Mouse (Mus musculus): ENCODE measurements around the gene Wdr31. TPM values are rescaled to one million over a fixed set of nuclear protein-coding genes. Genes with fewer than 3 reads are reported as not detected.

Gene Wdr31
- polyA plus RNA-seq, 1 experiment: 10.5 TPM

DNA sequence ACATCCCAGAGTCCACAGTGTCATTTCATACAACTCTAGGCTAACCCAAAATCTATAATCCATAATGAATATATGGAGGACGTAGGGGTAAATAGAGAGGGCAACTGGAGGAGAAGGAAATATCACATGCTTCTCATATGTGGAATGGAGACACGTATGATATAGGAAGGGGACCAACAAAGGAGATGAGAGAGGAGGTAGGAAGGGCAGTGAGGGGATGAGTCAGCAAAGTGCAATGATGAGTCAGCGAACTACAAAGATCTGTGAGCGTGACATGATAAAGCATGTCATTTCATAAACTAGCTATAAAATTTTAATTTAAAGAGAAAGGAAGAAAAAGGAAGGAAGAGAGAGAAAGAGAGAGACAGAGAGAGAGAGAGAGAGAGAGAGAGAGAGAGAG is 39.2 kb downstream of the Wdr31 start:
- Histone ChIP-seq H3K27me3 (replicated peaks; ENCODE audit: control insufficient read depth, insufficient read depth, low read length) (no peaks in the 10 kb centered on the region), H3K4me1 (ENCODE audit: control insufficient read depth, insufficient read depth, low read length) (peaks cover 2% of the 10 kb centered on the region; the same call in 1 of the 2 replicates), H3K36me3 (ENCODE audit: control insufficient read depth, insufficient read depth, low read length) (no peaks in the 10 kb centered on the region), H3K27ac (ENCODE audit: insufficient read depth, low read depth, low read length) (no peak overlapping the region), H3K4me3 (ENCODE audit: insufficient read depth, low read depth, low read length) (no peak overlapping the region)
- WGBS: 69% methylated on average over 4 of the region's 4 CpGs
- DNase-seq: no peak
- no peak for TF ChIP-seq CTCF (conservative IDR thresholded peaks at IDR 0.05; ENCODE audit: insufficient read depth, insufficient read length, low read depth, low read length)

DNA sequence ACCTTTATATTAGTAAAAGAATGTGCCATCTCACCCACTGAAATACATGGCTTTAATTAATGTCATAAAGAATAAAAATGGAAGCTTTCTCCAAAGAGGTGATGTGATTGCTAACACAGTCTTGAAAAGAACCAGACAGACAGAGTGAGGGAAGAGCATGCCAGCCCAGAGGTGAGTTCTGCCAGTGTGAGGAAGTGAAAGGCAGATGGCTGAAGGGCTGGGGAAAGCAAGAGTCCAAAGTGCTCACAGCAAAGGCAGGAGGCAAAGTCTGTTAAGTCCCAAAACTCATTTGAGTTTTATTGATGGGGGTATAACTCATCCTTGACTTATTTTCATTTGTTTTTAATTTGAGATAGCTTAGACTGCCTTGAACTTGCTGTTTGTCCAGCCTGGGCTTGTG is 40.0 kb downstream of the Wdr31 start:
- DNase-seq: peak; percentile 49
- H3K27ac ChIP-seq (ENCODE audit: insufficient read depth, low read depth, low read length): no peak overlapping the region
- peaks cover 2% of the 10 kb centered on the region; the same call in 1 of the 2 replicates for H3K4me1 ChIP-seq (ENCODE audit: control insufficient read depth, insufficient read depth, low read length)
- no peak for TF ChIP-seq CTCF (conservative IDR thresholded peaks at IDR 0.05; ENCODE audit: insufficient read depth, insufficient read length, low read depth, low read length)
- TF ChIP-seq POLR2A (IDR thresholded peaks at IDR 0.05; ENCODE audit: low read depth, low read length): no peak
- H3K27me3 ChIP-seq (replicated peaks; ENCODE audit: control insufficient read depth, insufficient read depth, low read length): no peaks in the 10 kb centered on the region
- no peak overlapping the region for H3K4me3 ChIP-seq (ENCODE audit: insufficient read depth, low read depth, low read length)
- H3K36me3 ChIP-seq (ENCODE audit: control insufficient read depth, insufficient read depth, low read length): no peaks in the 10 kb centered on the region

GRCm38 (mm10) chr4:62429616-62430015 is 41.1 kb downstream of the Wdr31 start:
- H3K27me3 ChIP-seq (replicated peaks; ENCODE audit: control insufficient read depth, insufficient read depth, low read length): no peaks in the 10 kb centered on the region
- DNase-seq: no peak
- H3K4me3 ChIP-seq (ENCODE audit: insufficient read depth, low read depth, low read length): no peak overlapping the region
- TF ChIP-seq POLR2A (IDR thresholded peaks at IDR 0.05; ENCODE audit: low read depth, low read length): no peak
- no peak for TF ChIP-seq CTCF (conservative IDR thresholded peaks at IDR 0.05; ENCODE audit: insufficient read depth, insufficient read length, low read depth, low read length)
- peaks cover 2% of the 10 kb centered on the region; the same call in 1 of the 2 replicates for H3K36me3 ChIP-seq (ENCODE audit: control insufficient read depth, insufficient read depth, low read length)
- H3K27ac ChIP-seq (ENCODE audit: insufficient read depth, low read depth, low read length): no peak overlapping the region
- H3K4me1 ChIP-seq (ENCODE audit: control insufficient read depth, insufficient read depth, low read length): no peaks in the 10 kb centered on the region; the same call in 1 of the 2 replicates
- WGBS: 91% methylated on average over 9 of the region's 9 CpGs

- no peak overlapping the region for H3K4me3 ChIP-seq (ENCODE audit: insufficient read depth, low read depth, low read length)
- H3K4me1 ChIP-seq (ENCODE audit: control insufficient read depth, insufficient read depth, low read length): no peaks in the 10 kb centered on the region; the same call in 1 of the 2 replicates
- 75% methylated on average over 17 of the region's 17 CpGs for WGBS
- H3K36me3 ChIP-seq (ENCODE audit: control insufficient read depth, insufficient read depth, low read length): peaks cover 4% of the 10 kb centered on the region; the same call in 1 of the 2 replicates
- no peak overlapping the region for H3K27ac ChIP-seq (ENCODE audit: insufficient read depth, low read depth, low read length)
- no peaks in the 10 kb centered on the region for H3K27me3 ChIP-seq (replicated peaks; ENCODE audit: control insufficient read depth, insufficient read depth, low read length)
- DNase-seq: no peak
- no peak for TF ChIP-seq POLR2A (IDR thresholded peaks at IDR 0.05; ENCODE audit: low read depth, low read length)
- TF ChIP-seq CTCF (conservative IDR thresholded peaks at IDR 0.05; ENCODE audit: insufficient read depth, insufficient read length, low read depth, low read length): no peak
These were observed 42.5 kb downstream of the Wdr31 start for GRCm38 (mm10) chr4:62427978-62428758.

GRCm38 (mm10) chr4:62425891-62426290 is 44.8 kb downstream of the Wdr31 start:
- TF ChIP-seq CTCF (conservative IDR thresholded peaks at IDR 0.05; ENCODE audit: insufficient read depth, insufficient read length, low read depth, low read length): no peak
- no peak for TF ChIP-seq POLR2A (IDR thresholded peaks at IDR 0.05; ENCODE audit: low read depth, low read length)
- Histone ChIP-seq H3K4me1 (ENCODE audit: control insufficient read depth, insufficient read depth, low read length) (no peaks in the 10 kb centered on the region; the same call in 1 of the 2 replicates), H3K27ac (ENCODE audit: insufficient read depth, low read depth, low read length) (no peak overlapping the region), H3K27me3 (replicated peaks; ENCODE audit: control insufficient read depth, insufficient read depth, low read length) (no peaks in the 10 kb centered on the region), H3K4me3 (ENCODE audit: insufficient read depth, low read depth, low read length) (no peak overlapping the region), H3K36me3 (ENCODE audit: control insufficient read depth, insufficient read depth, low read length) (peaks cover 8% of the 10 kb centered on the region)
- WGBS: 85% methylated on average over 4 of the region's 4 CpGs
- no peak for DNase-seq

DNA sequence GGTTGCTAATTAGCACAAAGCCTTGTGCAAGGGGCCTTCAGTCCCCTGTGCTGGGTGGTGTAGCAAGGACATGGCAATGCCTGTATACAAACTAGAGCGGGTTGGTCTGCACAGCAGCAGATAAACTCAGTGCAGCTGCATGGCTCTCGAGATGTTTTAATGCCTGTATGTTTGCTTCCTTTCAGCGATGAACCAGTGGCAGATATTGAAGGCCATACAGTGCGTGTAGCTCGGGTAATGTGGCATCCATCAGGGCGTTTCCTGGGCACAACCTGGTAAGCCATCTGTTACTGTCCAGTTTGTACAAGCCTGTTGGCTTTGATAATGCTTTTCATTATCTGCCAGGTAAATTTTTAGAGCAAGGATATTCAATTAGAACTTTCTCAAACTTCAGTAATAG is 51.6 kb downstream of the Wdr31 start:
- DNase-seq: no peak
- TF ChIP-seq POLR2A (IDR thresholded peaks at IDR 0.05; ENCODE audit: low read depth, low read length): no peak
- TF ChIP-seq CTCF (conservative IDR thresholded peaks at IDR 0.05; ENCODE audit: insufficient read depth, insufficient read length, low read depth, low read length): no peak
- Histone ChIP-seq H3K27me3 (replicated peaks; ENCODE audit: control insufficient read depth, insufficient read depth, low read length) (no peaks in the 10 kb centered on the region), H3K4me1 (ENCODE audit: control insufficient read depth, insufficient read depth, low read length) (no peaks in the 10 kb centered on the region), H3K36me3 (ENCODE audit: control insufficient read depth, insufficient read depth, low read length) (peaks cover 21% of the 10 kb centered on the region), H3K27ac (ENCODE audit: insufficient read depth, low read depth, low read length) (no peak overlapping the region), H3K4me3 (ENCODE audit: insufficient read depth, low read depth, low read length) (no peak overlapping the region)
- 97% methylated on average over 6 of the region's 6 CpGs for WGBS

- Histone ChIP-seq H3K4me3 (ENCODE audit: insufficient read depth, low read depth, low read length) (no peak overlapping the region), H3K4me1 (ENCODE audit: control insufficient read depth, insufficient read depth, low read length) (no peaks in the 10 kb centered on the region), H3K36me3 (ENCODE audit: control insufficient read depth, insufficient read depth, low read length) (peaks cover 19% of the 10 kb centered on the region), H3K27ac (ENCODE audit: insufficient read depth, low read depth, low read length) (no peak overlapping the region), H3K27me3 (replicated peaks; ENCODE audit: control insufficient read depth, insufficient read depth, low read length) (no peaks in the 10 kb centered on the region)
- no peak for DNase-seq
- no peak for TF ChIP-seq CTCF (conservative IDR thresholded peaks at IDR 0.05; ENCODE audit: insufficient read depth, insufficient read length, low read depth, low read length)
- TF ChIP-seq POLR2A (IDR thresholded peaks at IDR 0.05; ENCODE audit: low read depth, low read length): no peak
- 92% methylated on average over 8 of the region's 8 CpGs for WGBS
These were observed 52.2 kb downstream of the Wdr31 start for GRCm38 (mm10) chr4:62418448-62418847.
